Comparison of ENCODE assay signal across 22 mouse cellular contexts in genomic region chr13:40070004-40070403, GRCm38 (mm10).
DNase-seq lines count a peak whose midpoint lies in the region; ATAC-seq and TF ChIP-seq lines count a peak whose summit lies in the region.
"Had no signal": no experiment of that assay in that cellular context is flagged by ENCODE, and none has a peak within 500 bp of the region (broad histone marks: within the 10 kb centered on the region; RNA-seq: fewer than 3 reads in every experiment).

No protein-coding gene starts in this region.

- H3K4me1 ChIP-seq in lung, embryonic 14.5 days (ENCODE audit: insufficient read depth): no peaks in the 10 kb centered on the region
- no peaks in the 10 kb centered on the region for H3K4me1 ChIP-seq in lung, postnatal 0 days (ENCODE audit: insufficient read depth, low read depth, low read length)
- H3K4me1 ChIP-seq in kidney, embryonic 16.5 days (ENCODE audit: insufficient read depth, low read length): no peaks in the 10 kb centered on the region

- H3K4me2 ChIP-seq in lung, embryonic 14.5 days: no peak overlapping the region
- H3K4me2 ChIP-seq in lung, postnatal 0 days (replicated peaks; ENCODE audit: low read depth, low read length): no peak overlapping the region
- no peak overlapping the region for H3K4me2 ChIP-seq in kidney, embryonic 16.5 days (replicated peaks; ENCODE audit: low read depth, low read length)

- no peak for ATAC-seq in lung, embryonic 14.5 days (ENCODE audit: insufficient read depth)
- ATAC-seq in lung, postnatal 0 days: no peak
- ATAC-seq in kidney, embryonic 16.5 days (ENCODE audit: low FRiP score, low TSS enrichment): no peak
- ATAC-seq: activated CD4-positive, CD25-positive, alpha-beta regulatory T cell, adult 4 months; CD4-positive, CD25-positive, alpha-beta regulatory T cell, adult 4 months; Patski had no signal

- no peak overlapping the region for H3K9ac ChIP-seq in lung, embryonic 14.5 days
- H3K9ac ChIP-seq in lung, postnatal 0 days (replicated peaks; ENCODE audit: low read depth): no peak overlapping the region
- no peak overlapping the region for H3K9ac ChIP-seq in kidney, embryonic 16.5 days (replicated peaks; ENCODE audit: low read length)

- H3K27ac ChIP-seq in lung, embryonic 14.5 days (ENCODE audit: low read depth): no peak overlapping the region
- no peak overlapping the region for H3K27ac ChIP-seq in lung, postnatal 0 days (ENCODE audit: low read length)
- H3K27ac ChIP-seq in kidney, embryonic 16.5 days (ENCODE audit: low read length): no peak overlapping the region

- peak; percentile 13 for DNase-seq in lung, embryonic 14.5 days
- DNase-seq in lung, postnatal 10 days: no peak
- DNase-seq in lung, postnatal 0 days (ENCODE audit: low spot score): peak; percentile 21
- DNase-seq in lung, adult 18-20 months: no peak
- DNase-seq in fat pad, adult 2 months (ENCODE audit: extremely low read depth, low read depth, low spot score): peak; percentile 50
- DNase-seq in gonadal fat pad, adult 2 months (ENCODE audit: low read depth): peak; percentile 72
- DNase-seq in spleen, postnatal 14 days (ENCODE audit: low spot score in 2 of 2): no peak
- DNase-seq: adrenal gland, adult 2 months; adrenal gland, adult 8-10 months; adrenal gland, postnatal 10 days; adrenal gland, postnatal 14 days; adrenal gland, postnatal 25 days; adrenal gland, postnatal 36 days; B cell, adult 2 months; cerebellum, adult 11 months; cerebellum, adult 11-12 months had no signal

- no peaks in the 10 kb centered on the region for H3K27me3 ChIP-seq in lung, embryonic 14.5 days (ENCODE audit: insufficient read depth, low read length)
- no peaks in the 10 kb centered on the region for H3K27me3 ChIP-seq in lung, postnatal 0 days (replicated peaks; ENCODE audit: insufficient read depth, low read length)
- no peaks in the 10 kb centered on the region for H3K27me3 ChIP-seq in kidney, embryonic 16.5 days (ENCODE audit: insufficient read depth, low read length)
- H3K27me3 ChIP-seq: CH12.LX, Patski had no signal

- TF ChIP-seq EP300 in lung, postnatal 0 days (IDR thresholded peaks at IDR 0.05): no peak

- 66% methylated on average over 1 of the region's 1 CpGs for WGBS in lung, embryonic 14.5 days
- WGBS in lung, postnatal 0 days: 71% methylated on average over 1 of the region's 1 CpGs
- 83% methylated on average over 1 of the region's 1 CpGs for WGBS in kidney, embryonic 16.5 days

- no peaks in the 10 kb centered on the region for H3K36me3 ChIP-seq in lung, embryonic 14.5 days (ENCODE audit: insufficient read depth)
- no peaks in the 10 kb centered on the region for H3K36me3 ChIP-seq in lung, postnatal 0 days (ENCODE audit: insufficient read depth, low read length)
- no peaks in the 10 kb centered on the region for H3K36me3 ChIP-seq in kidney, embryonic 16.5 days (ENCODE audit: insufficient read depth, low read length)
- H3K36me3 ChIP-seq: G1E had no signal

- TF ChIP-seq CTCF in lung, embryonic 14.5 days (IDR thresholded peaks at IDR 0.05; ENCODE audit: low read depth): no peak
- TF ChIP-seq CTCF in lung, postnatal 0 days (IDR thresholded peaks at IDR 0.05): no peak

- no peak overlapping the region for H3K4me3 ChIP-seq in lung, embryonic 14.5 days (ENCODE audit: low read depth, low read length)
- no peak overlapping the region for H3K4me3 ChIP-seq in lung, postnatal 0 days (ENCODE audit: low read depth, low read length)
- no peak overlapping the region for H3K4me3 ChIP-seq in kidney, embryonic 16.5 days (ENCODE audit: low read length)

- no peaks in the 10 kb centered on the region for H3K9me3 ChIP-seq in lung, embryonic 14.5 days (ENCODE audit: low read depth, low read length)
- no peaks in the 10 kb centered on the region for H3K9me3 ChIP-seq in lung, postnatal 0 days (ENCODE audit: low read length)
- no peaks in the 10 kb centered on the region for H3K9me3 ChIP-seq in kidney, embryonic 16.5 days (ENCODE audit: low read length)

Comparison
In these comparisons a context has a peak if more than half of its experiments do, and no peak if none do; other contexts are left out.
1. DNase-seq: peak in lung, embryonic 14.5 days (single experiment), lung, postnatal 0 days (single experiment), fat pad, adult 2 months (single experiment) and gonadal fat pad, adult 2 months (single experiment); none in lung, postnatal 10 days (single experiment), lung, adult 18-20 months (0 of 2) and spleen, postnatal 14 days (0 of 2).